Mouse (Mus musculus): ENCODE measurements around the gene Retreg2.

DNA sequence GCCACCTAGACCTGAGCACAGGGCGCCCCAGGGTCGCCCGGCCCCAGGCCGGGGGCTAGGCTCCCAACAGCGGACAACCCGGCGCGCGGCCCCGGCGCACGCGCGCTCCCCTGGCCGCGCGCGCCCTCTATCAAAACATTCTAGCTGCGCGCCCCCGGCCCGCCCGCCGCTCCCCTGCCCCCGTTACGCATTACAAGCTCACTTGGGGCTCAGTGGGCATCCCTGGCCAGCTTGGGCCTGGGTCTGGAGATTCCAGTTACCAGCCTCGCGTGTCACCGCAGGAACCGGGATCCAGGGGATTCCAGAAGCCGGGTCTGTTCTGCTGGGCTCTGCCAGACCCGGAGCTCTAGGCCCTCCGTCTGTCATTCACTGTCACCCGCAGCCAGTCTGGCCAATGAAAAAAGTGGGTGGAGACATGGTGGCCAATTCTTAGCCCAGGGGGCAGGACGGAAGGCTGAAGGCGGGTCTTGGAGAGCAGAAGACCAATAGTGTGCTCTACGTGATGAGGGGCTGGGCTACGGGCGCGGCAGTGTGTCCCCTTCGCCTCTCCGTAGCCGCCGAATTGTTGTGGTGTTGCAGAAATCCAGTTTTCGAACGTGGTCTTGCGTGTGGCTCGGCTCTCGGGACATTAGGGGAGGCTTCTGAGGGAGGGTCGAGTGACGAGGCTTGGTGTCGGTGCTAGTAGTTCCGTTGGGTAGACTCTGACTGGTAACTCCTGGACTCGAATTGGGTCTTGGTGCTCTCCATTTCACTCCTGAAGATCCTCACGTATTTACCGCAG lies 49.2 kb downstream of the Retreg2 start, which contains the start of the genes Ankzf1 and Atg9a:
- TF ChIP-seq CTCF (IDR thresholded peaks at IDR 0.05; ENCODE audit: control insufficient read depth, insufficient read depth, insufficient read length): no peak
- no peak for TF ChIP-seq USF1 (IDR thresholded peaks at IDR 0.05; ENCODE audit: low read depth)
- TF ChIP-seq MYOD1 (IDR thresholded peaks at IDR 0.05; ENCODE audit: control insufficient read depth, insufficient read length, low read depth): no peak
- no peak for TF ChIP-seq MYOG (IDR thresholded peaks at IDR 0.05; ENCODE audit: control insufficient read depth, extremely low read depth, insufficient read length)
- no peak for TF ChIP-seq CEBPB (IDR thresholded peaks at IDR 0.05; ENCODE audit: low read depth)
- TF ChIP-seq MAX (IDR thresholded peaks at IDR 0.05): no peak

Data from C2C12 (cell line).